Mouse (Mus musculus) CD4-positive, CD25-positive, alpha-beta regulatory T cell, adult 4 months (primary cell): ENCODE measurements around the gene Sorbs1. TPM values are rescaled to one million over a fixed set of nuclear protein-coding genes. Genes with fewer than 3 reads are reported as not detected.
A peak's percentile ranks its signal among the peaks of the same experiment; 100 is the strongest.

Source experiments
- ATAC-seq: one replicate; pipeline ENCODE4 v1.8.0; 2017
- polyA plus RNA-seq, 2 experiments: library from polyadenylated mRNA; unstranded; fragments of 100-300 nt; shearing (Covaris generic); gene quantifications; one replicate each; pipeline ENCODE4 v1.2.1; 2017

Sorbs1 gene
- polyA plus RNA-seq, 2 experiments from 2014 or later, result 19.0 to 28.5 TPM

DNA sequence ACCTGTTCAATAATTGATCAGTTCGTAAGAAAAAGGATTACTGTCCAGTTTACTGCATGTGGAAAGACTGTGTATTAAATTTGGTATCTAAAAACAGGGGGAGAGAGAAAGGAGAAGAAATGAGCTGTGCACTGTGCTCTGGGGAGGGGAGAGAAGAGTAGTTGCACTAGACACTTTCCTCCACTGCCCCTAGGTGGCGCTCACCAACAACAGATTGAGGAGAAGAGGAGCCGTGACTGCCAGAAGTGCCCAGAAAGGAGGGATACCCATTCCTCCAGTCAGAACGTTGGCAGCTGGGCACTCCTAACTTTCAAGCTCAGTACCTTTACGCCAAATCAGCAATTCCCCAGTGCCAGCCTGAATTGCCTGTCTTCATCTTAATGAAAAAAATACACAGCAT is 170.6 kb downstream of the Sorbs1 start:
- peak; percentile 75 for ATAC-seq

DNA sequence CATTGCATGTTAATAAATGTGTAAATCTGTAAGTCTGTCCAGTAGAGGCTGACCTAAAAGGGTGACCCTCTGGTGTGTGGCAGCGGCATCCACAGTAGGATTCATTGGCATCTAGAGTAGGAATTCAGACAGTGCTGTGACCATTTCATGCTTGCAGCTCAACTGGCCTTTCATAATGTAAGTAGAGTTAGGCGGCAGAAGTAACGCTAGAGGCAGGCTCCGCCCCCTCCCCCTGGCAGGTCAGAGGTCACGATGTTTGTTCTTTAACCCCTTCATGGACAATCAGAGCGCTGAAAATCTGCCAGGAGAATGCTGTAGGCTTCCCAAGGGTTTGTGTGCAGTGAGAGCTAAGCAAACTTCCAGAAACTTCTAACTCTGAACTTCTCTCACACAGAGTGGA is 172.4 kb downstream of the Sorbs1 start:
- no peak for ATAC-seq

DNA sequence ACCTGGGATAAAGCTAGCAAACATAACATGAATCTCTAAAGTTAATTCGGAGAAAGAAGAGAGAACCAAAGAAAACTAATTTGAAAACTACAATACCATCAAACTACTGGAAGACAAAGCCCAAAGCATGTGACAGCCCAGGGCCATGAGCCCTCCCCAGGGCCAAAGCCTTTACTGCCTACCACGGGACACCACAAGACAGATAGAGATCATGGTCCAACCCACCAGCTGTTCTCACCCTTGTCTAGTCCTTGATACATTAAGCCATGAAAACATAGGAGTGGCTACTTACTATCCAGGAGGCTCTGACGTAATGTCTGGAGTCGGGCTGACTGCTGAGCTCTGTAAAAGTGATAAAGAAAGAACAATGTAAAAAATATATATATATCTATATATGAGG is 176.9 kb downstream of the Sorbs1 start:
- no peak for ATAC-seq

DNA sequence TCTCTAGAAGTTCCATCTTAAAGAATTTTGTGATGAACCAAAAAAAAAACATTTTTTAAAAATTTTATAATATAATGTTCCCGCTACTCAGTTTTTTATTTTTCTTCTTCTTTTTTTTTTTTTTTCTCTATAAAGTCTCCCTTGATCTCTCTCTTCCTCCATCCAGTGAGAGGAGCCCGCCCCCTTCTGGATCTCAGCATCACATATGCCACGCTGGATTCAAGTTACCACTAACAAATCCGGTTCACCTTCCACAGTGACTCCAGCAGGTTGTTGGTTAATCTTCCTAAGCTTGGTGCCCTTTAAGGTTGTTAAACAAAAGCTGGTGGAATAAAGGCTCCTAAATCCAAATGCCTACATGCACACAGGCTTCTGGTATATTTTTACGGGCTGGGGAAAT is 179.7 kb downstream of the Sorbs1 start:
- no peak for ATAC-seq

DNA sequence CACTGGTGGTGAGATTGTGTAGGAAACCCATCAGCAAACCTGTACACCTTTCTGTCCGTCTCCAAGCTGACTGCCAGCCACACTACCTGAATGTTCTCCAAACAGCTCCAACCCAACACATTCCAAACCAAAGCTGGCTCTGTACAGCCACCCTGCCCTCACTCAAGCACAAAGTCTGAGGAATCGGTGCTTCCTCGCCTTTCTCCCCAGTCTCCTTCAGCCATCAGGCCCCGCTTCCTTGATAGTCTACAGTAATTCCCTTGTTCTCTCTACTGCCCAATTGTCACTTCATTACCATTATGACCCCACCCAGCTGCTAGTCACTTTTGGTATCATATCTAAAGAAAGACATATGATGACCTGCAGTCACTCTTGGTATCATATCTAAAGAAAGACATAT is 180.5 kb downstream of the Sorbs1 start:
- ATAC-seq, result no peak

DNA sequence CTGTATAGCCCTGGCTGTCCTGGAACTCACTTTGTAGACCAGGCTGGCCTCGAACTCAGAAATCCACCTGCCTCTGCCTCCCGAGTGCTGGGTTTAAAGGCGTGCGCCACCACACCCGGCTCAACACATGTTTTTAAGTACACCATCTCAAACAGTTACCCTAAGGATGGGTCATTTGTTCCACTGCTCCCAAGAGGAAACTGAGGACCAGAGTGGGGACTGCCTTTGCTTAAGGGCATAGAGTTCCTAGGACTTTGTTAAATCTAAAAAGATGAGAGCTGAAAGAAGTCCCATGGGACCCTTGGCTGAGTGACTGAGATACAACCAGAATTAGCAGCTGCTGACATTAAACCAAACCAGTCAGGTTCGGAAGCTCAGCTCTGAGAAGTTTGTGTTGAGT is 181.3 kb downstream of the Sorbs1 start:
- no peak for ATAC-seq

DNA sequence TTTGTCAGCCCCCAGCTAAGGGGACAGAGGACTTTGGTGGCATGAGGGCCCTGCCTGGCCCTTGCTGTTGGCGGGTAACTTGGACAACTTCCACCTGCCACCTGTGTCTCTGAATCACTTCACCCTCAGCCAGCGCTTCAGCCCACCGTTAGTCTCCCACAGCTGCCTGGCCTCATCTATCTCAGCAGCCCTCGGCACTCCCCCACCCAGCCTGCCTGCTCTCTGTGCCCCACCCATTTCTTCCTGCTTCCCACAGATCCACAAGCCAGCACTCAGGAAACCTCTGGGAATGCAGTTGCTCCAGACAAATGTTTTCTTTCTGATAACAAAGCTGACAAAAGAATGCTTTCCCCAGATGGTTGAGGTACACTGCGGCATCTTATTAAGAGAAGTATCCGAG is 181.7 kb downstream of the Sorbs1 start:
- no peak for ATAC-seq

DNA sequence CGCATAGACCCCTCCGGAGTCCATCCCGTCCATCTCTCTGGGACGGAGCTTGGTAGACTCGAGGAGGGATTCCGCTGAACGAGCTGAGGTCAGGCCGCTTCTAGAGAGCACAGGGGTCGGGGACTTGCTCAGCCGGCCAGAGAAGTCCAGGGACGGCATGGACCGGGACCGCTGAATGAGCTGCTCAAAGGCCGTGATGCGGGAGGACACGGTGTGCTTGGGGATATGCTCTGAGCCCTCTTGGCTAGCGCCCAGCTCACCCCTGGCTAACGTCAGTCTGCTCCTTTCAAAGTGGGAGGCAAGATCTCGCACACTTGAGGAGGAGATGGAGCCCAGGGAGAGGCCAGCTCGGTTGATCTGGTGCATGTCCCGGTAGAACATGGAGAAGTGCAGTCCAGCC is 187.5 kb downstream of the Sorbs1 start:
- ATAC-seq, result no peak

DNA sequence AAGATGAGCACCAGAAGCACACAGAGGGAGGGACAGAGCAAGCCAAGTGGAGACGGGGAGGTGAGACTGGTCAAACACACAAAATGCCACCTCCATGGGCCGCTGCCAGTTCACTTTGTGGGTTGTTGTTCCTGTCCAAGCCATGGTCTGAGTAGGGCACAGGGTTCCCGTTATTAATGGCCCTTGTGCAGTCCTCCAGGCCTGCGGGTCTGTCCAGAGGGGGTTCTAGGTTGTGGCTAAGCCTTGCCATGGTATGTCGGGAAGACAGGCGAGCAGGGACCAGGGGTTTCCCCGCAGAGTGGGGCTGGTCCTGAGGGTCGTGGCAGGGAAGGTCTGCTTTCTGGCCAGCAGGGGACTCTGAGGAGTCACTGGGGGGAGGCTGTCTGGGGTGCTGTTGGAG is 188.2 kb downstream of the Sorbs1 start:
- no peak for ATAC-seq

DNA sequence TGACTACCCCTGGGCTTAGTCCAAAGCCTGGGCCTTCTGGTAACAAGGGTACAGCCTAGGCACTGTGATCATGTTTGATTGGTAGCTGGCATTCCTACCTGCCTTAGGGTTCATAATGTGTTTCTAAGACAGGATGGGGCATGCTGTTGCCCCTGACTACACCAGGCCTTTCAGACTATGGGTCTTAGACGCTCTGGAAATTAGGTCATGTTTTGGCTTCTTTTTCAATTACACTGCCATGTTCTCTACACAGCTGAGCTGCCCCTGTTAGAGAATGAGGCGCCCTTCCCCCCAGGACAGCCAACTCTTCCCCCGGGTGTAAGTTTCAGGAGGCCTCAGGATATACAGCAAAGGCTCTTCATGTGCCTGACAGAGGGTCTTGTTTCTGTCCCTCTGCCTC is 191.4 kb downstream of the Sorbs1 start:
- no peak for ATAC-seq

DNA sequence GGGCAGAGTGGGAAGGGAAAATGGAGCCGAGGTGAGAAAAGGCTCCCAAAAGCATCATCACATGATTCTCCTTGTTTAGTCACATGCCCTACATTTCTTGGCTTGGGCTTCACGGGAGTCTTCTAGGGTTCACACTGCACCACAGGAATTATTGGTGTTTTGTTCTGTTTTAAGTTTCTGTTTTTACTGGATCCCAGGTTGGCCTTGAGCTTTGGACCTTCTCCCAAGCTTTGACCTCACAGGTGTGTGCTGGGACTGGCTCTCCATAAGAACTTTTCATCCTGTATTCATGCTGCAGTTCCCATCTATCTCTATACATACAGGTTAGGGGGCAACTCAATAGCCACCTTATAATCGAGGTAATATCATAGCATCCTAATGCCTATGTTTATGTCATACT is 194.4 kb downstream of the Sorbs1 start:
- no peak for ATAC-seq

DNA sequence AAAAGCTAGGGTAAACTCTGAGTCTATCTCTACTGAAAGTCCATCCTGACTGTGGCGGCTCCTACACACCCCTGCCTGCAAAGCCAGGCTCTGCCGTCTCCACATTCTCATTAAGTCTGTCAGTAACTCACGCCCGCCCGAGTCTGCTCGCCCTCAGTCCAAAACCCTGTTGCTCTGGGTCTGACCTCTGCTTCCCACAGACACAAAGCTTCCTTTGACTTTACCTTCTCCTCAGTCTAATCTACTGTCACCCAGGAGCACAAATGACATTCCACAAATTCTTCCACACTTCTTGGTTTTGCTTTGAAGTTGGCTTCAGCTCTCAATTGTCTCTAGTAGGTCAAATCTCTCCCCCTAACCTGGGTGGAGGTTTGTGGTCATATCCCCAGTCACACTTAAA is 195.1 kb downstream of the Sorbs1 start:
- ATAC-seq, result no peak

DNA sequence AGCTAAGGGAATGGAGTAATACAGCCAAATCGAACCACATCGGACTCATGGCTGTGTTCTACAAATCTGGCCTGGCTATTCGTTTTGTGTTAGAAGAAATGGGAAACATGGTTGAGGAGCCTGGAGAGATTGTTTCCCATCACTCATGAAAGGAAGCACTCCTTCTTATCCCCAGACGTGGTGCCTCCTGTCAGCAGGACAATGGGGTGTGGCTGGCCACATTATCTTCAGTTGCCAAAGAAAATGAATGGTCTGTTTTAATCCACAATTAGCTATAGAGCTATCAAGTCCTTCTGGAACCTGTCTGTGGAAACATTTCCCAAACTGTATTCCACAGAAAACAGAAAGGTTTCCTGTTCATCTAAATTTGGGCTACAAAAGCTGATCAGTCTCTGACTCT is 196.6 kb downstream of the Sorbs1 start:
- ATAC-seq, result no peak

DNA sequence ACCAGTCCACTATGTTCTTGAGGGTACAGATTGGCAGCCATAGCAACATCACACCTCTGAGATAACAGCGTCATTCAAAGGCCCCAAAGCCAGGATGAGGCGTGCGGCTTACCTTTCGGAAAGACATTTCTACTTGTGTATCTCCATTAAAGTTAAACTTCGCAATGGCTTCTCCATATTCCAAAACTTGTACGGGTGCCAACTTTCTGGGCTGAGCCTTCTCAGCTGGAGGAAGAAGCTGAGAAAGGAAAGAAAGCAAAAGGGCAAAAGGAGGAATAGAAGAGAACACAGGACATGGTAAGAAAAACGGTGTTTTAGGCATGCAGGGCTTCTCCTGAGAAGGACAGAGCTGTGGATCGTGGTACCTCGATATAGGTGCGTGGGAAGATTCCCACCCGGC is 199.3 kb downstream of the Sorbs1 start:
- no peak for ATAC-seq

DNA sequence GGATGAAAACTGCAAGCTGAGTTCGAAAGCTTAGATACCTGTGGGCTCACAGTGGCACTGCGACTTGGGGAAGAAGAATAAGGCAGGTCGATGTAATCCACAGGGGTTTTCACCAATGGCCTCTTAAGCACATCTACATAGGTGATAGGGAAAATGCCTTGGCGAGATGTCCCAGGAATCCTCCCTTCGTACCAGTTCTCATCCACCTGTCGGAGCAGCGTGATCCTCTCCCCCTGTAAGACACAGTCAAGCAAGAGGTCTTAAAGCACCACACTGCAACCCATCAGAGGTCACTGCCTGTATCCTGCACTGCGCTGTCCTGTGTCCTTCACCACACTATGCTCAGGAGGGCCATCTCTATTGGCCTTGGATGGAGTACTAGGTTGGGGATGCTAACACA is 201.9 kb downstream of the Sorbs1 start:
- ATAC-seq, result no peak

DNA sequence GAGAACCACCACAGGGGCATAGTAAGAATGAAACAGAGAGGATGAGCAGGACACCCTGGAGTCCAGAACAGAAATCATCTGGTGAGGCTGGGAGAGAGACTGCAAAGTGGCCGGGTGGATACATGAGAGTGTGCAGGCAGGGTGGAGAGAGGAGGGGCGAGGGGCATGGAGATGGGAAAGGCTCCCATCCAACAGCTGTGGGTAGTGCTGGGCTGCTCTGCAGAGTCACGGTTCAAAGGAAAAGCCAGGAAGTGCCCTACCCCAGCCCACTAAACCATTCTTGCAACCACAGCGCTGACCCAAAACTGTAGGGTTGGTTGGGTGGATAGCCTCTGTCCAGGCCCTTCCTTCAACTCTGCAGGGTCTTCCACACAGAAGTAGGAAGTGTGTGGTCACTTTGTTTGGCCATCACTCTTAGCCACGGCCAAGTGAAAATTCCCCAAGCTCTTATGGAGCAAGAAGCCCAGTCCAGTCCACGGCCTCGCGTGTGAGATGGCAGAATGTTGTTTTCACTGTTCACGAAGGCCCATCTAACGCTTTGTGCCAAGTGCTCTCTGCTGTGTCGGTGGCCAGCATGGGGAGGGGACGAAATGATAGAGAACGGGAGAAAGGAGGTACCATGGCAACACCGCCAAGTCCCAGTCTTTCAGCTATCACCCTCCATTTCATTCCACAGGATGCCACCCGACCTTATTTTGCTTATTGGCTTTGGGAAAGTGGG is 203.0 kb downstream of the Sorbs1 start:
- ATAC-seq, result no peak

DNA sequence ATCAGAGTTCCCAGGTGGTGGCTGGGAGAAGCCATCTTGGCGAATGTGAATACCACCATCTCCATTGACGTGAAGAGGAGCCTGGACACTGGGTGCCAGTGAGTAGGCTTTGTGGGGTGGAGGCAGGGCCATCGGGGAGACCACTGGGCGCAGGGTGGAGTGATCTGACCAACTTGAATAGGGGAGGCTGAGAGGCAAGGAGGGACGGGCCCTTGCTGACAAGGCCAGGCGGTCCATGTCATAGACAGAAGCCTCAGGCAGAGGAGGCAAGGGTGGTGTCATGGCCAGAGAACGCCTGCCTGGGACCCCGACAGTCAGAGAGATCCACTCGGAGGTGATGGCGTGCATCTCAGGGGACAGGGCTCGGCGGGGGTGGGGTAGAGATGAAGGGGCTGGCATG is 203.7 kb downstream of the Sorbs1 start:
- ATAC-seq, result no peak

DNA sequence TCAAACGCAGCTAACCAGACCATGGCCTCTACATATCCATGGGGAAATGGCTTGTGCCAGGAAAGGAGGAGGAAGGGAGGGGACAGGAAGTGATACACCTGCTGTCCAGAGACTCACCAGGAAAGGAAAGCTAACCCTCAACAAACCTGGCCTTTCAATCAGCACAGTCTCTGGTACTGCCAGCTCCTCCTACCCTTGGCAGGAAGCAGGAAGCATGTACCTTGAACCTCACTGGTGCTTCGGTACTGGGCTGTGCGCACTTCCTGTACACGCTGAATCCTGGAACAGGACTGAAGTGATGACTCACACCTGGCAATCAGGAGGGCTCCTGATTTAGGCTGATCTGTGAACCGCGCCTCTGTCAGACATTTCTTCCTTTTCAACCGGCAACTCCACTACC is 206.0 kb downstream of the Sorbs1 start:
- no peak for ATAC-seq

DNA sequence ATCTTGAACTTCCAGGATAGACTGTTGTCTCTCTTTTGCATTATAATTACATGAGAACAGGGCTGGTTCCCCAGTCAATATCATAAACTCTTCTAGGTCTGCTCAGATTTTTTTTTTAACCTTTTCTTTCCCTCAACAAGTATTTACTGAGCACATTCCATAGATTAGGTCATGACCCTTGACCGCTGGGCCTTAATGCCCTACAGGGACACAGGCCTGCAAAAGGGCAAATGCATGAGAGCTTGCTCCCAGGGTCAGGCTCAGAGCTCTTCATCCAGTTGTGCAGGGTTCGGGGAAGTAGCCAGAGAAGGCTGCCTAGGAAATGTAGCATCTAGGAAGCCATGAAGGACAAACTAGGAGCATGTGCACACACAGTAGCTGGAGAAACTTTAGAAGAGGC is 206.9 kb downstream of the Sorbs1 start:
- no peak for ATAC-seq

DNA sequence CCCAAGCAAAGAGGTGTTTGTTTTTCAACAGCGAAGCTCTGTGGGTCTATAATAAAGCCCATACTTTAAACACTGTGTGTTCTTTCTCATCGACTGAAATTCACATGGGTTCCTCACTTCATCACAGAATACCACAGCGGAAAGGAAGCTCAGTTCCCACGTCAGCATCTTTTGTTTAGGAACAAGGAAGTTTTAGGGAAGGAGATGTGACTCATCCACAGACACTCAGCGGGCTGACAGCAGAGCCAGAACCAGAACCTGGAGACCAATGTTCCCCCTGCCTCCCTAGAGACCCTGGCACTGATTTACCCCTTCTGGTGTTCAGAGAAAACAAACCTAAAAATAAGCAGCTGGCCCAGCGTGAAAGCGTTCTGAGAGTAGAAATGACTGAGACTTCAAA is 208.1 kb downstream of the Sorbs1 start:
- no peak for ATAC-seq

DNA sequence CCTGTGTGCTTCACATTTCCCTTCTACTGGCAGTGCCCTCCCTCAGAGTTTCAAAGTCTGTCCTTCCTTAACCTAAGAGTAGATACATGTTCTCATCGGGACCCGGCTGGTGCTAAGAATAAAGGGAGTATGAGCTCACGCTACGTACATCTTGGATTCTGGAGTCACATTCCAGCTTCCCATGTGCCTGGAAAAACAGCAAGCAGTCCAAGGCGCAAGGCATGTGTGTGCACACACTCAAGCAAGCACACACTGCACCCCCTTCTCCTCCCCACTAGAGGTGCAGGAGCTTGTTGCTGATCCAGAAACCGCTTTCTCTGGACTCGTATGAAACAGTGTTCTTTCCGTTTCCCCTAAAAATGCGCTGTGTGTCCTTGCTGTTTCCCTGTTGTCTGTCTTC is 210.7 kb downstream of the Sorbs1 start:
- no peak for ATAC-seq

DNA sequence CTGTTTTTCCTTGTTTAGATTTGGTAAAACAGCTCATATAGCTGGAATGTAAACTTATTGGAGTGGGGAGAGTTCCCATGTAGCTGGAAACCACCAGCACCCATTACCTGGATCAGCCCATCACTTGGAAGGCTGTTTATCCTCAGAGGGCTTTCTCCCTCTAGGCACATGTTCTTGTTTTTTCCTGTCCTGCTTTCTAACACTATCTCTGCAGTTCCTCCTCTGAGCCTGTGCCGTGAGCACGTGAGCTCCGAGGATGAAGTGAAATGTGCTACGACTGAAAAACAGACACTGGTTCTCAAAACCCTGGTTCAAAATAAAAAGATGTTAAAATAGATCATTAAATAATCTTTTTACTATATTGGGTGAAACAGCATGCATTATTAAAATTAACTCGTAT is 211.1 kb downstream of the Sorbs1 start:
- no peak for ATAC-seq

DNA sequence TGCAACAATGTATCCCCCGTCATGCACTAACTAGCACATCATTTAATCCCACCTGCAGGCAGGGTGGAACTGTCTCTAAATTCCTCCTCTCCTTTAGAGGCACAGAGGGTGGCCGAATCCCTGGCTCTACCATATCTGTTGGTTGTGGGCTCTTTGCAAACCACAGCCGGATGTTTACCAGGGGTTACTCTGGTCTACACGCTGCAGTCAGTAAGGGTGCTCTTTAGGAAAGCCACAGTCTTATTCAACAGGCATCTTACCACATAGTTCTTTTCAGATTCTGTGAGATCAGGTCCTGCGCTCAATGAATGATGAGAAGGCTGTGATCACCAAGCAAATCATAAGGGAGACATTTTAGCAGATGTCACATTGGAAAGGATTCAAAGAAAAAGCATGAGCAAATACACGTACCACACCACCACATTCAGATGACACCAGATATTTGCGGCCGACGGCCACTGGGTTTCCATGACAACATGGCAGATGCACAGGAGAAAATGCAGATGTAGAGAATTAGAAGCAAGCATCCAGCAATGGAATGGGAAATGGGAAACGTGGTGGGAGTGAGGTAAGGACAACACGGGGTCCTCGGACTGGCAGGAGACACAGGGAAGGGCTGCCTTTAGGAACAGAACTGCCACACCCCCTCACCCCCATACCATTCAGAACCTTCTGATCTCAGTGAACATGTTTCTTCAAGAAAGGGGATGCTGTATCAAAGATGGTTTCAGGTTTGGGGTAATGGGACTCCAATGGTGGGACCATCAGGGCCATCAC is 213.4 kb downstream of the Sorbs1 start:
- no peak for ATAC-seq

DNA sequence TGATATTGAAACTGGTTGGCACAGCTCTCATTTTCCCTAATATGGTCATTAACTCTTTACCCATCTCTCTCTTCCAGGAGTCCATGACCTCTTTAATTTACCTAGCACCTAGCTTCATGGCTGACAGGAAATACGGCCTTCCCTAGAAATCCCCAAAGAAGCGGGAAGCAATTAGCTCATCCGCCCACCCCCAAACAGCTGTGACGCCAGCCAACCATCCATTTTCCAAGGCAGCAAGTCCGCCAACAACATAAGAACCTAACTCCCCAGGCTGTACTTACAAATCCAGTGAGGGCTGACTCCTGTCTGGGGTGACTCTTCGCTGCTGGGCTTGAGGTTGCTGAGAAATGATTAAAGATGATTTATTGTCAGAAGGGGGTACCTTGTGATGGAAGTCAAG is 214.4 kb downstream of the Sorbs1 start:
- ATAC-seq, result no peak

DNA sequence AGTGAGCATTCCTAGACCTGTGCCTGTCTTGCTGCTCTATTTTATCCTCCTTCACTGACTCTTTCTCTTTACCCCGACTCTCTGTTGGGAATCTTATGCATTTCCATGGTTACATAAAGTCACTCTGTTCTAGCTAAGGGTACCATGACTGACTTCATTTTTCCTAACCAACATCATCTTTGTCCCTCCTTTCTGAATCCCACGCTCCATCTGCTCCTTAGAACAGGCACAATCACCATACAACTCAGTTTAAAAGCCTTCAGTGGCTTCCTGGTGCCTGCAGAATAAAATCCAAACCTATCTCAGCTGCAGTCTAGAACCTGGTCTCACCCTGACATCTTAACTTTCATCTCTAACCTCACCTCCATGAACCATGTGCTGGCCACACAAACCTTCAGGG is 215.0 kb downstream of the Sorbs1 start:
- ATAC-seq, result no peak
